Mouse (Mus musculus) lung, embryonic 14.5 days (tissue): ENCODE measurements at regions not wholly inside any gene's neighbourhood (a gene's known extent, or its start where the extent isn't known, plus 50 kb on each side); places are given as distances from the start of the nearest gene placed in this dataset.
"Not testable (repeated sequence)": the region's sequence is repeated elsewhere in the genome, so short reads cannot be mapped to it uniquely, and the experiment has no call there.

ENCODE experiments used
- ATAC-seq: fragments of 200-750 bp; cut with Nextera tagmentation; 2 replicates; pipeline ENCODE4 v1.8.0; 2017; ENCODE audit warnings: mild to moderate bottlenecking, moderate TSS enrichment, moderate library complexity; ENCODE audit not compliant: insufficient read depth
- DNase-seq: peaks from one replicate; pipeline ENCODE4 v3.0.0-alpha.2; 2015
- H3K27ac ChIP-seq: fragments of 300-500 bp; sonication (generic); 2 replicates; pipeline ENCODE4 v1.5.1; 2014; ENCODE audit warnings: low read depth, mild to moderate bottlenecking, moderate library complexity
- H3K27me3 ChIP-seq: fragments of 300-500 bp; sonication (generic); 2 replicates; pipeline ENCODE4 v1.6.1; 2014; ENCODE audit warnings: low read length, control low read depth; ENCODE audit not compliant: insufficient read depth
- H3K36me3 ChIP-seq: fragments of 300-500 bp; sonication (generic); 2 replicates; pipeline ENCODE4 v1.6.1; 2014; ENCODE audit warnings: control low read depth; ENCODE audit not compliant: insufficient read depth
- H3K4me1 ChIP-seq: fragments of 300-500 bp; sonication (generic); 2 replicates; pipeline ENCODE4 v1.6.1; 2014; ENCODE audit warnings: antibody characterized with exemption, control low read depth; ENCODE audit not compliant: insufficient read depth
- H3K4me2 ChIP-seq: fragments of 300-500 bp; sonication (generic); 2 replicates; pipeline ENCODE4 v1.6.1; 2014; ENCODE audit warnings: mild to moderate bottlenecking
- H3K4me3 ChIP-seq: fragments of 300-500 bp; sonication (generic); 2 replicates; pipeline ENCODE4 v1.5.1; 2014; ENCODE audit warnings: low read depth, low read length
- H3K9ac ChIP-seq: fragments of 300-500 bp; sonication (generic); 2 replicates; pipeline ENCODE4 v1.6.1; 2014
- H3K9me3 ChIP-seq: fragments of 300-500 bp; sonication (generic); 2 replicates; pipeline ENCODE4 v1.6.1; 2016; ENCODE audit warnings: low read depth, low read length, control low read depth
- CTCF ChIP-seq: IDR thresholded peaks from 2 replicates; pipeline ENCODE4 v1.5.1; 2016; ENCODE audit warnings: antibody characterized with exemption, low read depth
- WGBS: fragments of 180-500 bp; shearing (Covaris S2); extraction: QIAGEN DNeasy Blood & Tissue Kit; methylation state at CpG from one replicate; pipeline ENCODE4 v1.1.7; 2014; 5-methylcytosine and 5-hydroxymethylcytosine counted together

DNA sequence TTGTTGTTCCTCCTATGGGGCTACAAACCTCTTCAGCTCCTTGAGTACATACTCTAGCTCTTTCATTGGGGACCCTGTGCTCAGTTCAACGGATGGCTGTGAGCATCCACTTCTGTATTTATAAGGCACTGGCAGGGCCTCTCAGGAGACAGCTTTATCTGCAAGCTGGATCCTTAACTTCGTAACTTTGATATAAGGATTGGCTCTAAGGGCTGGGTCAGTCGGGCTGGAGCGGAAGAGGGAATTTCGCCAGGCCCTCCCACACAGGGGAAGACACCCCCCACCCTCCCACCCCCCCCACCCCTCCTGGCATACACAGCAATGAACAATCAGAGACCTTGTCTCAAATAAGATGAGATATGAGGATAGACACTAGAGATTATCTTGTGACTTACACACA, 304.3 kb upstream of the Chordc1 start:
- no peaks in the 10 kb centered on the region for H3K36me3 ChIP-seq
- 71% methylated on average over 5 of the region's 5 CpGs for WGBS
- H3K4me1 ChIP-seq = no peaks in the 10 kb centered on the region
- no peak overlapping the region for H3K27ac ChIP-seq
- peak; percentile 28 for DNase-seq
- H3K4me2 ChIP-seq = no peak overlapping the region
- H3K27me3 ChIP-seq = no peaks in the 10 kb centered on the region
- no peaks in the 10 kb centered on the region for H3K9me3 ChIP-seq
- no peak overlapping the region for H3K9ac ChIP-seq
- H3K4me3 ChIP-seq = no peak overlapping the region
- ATAC-seq = no peak
- TF ChIP-seq CTCF = no peak

- Histone ChIP-seq H3K27me3 (no peaks in the 10 kb centered on the region), H3K27ac (no peak overlapping the region), H3K4me3 (no peak overlapping the region), H3K4me2 (no peak overlapping the region), H3K36me3 (no peaks in the 10 kb centered on the region), H3K9me3 (no peaks in the 10 kb centered on the region), H3K4me1 (no peaks in the 10 kb centered on the region), H3K9ac (no peak overlapping the region)
- WGBS = 36% methylated on average over 2 of the region's 2 CpGs
- DNase-seq (peak; percentile 0), ATAC-seq (no peak)
- TF ChIP-seq CTCF = no peak; the same call in 1 of the 2 replicates
These were observed 289.4 kb upstream of the Chordc1 start for GRCm38 (mm10) chr9:18002557-18002956.

GRCm38 (mm10) chr9:18041346-18041745, 250.6 kb upstream of the Chordc1 start:
- H3K4me3 ChIP-seq = no peak overlapping the region
- DNase-seq (no peak), ATAC-seq (no peak)
- no peaks in the 10 kb centered on the region for H3K9me3 ChIP-seq
- no peak for TF ChIP-seq CTCF
- no peaks in the 10 kb centered on the region for H3K27me3 ChIP-seq
- 56% methylated on average over 2 of the region's 2 CpGs for WGBS
- no peaks in the 10 kb centered on the region for H3K4me1 ChIP-seq
- no peak overlapping the region for H3K9ac ChIP-seq
- H3K4me2 ChIP-seq = no peak overlapping the region
- no peak overlapping the region for H3K27ac ChIP-seq
- H3K36me3 ChIP-seq = no peaks in the 10 kb centered on the region

DNA sequence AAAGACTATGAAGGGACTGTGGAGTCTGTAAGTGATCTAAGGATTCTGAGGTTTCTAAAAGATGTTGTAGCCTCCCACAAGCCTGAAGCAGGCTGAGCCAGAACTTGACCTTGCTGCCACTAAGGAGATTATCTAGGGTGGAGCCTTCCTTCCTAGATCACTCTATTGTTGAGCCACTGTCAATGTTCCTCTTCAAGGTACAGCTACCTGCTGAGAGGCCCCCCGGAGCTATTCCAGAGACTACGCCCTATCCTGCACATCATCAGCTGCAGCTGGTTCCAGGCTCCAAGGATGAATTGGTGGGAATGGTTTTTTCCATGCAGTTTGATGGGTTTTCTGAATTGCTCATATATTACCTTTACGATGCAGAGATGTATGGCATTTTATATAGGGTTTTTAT, 249.3 kb upstream of the Chordc1 start:
- not testable (repeated sequence) for H3K27me3 ChIP-seq, H3K4me1 ChIP-seq, H3K9me3 ChIP-seq, DNase-seq, H3K4me3 ChIP-seq, H3K36me3 ChIP-seq, H3K9ac ChIP-seq, ATAC-seq, H3K4me2 ChIP-seq, H3K27ac ChIP-seq
- 80% methylated on average over 3 of the region's 3 CpGs for WGBS

DNA sequence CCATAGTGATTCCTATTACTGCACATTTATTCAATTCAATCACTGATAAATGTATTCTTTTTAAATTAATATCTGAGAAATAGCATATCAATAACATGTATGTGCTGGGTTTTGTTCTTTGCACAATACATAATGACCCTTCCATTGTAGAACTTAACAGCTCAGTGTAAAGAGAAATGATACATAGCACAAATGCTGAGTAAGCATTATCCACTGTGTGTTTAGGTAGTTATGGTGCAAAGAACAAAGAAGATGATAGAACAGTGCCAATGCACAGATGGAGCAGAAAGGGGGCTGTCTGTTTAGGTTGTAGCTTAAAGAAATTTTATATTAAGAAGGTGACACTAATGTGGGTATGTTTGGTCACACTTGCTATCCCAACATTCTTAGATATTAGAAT, 215.0 kb upstream of the Chordc1 start:
- no peaks in the 10 kb centered on the region for H3K36me3 ChIP-seq
- H3K4me3 ChIP-seq = no peak overlapping the region
- TF ChIP-seq CTCF = no peak
- H3K4me2 ChIP-seq = no peak overlapping the region
- DNase-seq (no peak), ATAC-seq (no peak)
- no peaks in the 10 kb centered on the region for H3K27me3 ChIP-seq
- H3K9ac ChIP-seq = no peak overlapping the region
- H3K9me3 ChIP-seq = no peaks in the 10 kb centered on the region
- no peaks in the 10 kb centered on the region for H3K4me1 ChIP-seq
- no peak overlapping the region for H3K27ac ChIP-seq

GRCm38 (mm10) chr9:18078446-18078845, 213.5 kb upstream of the Chordc1 start:
- H3K27me3 ChIP-seq, ATAC-seq, DNase-seq, H3K9me3 ChIP-seq, H3K36me3 ChIP-seq, H3K4me1 ChIP-seq, H3K4me3 ChIP-seq, H3K9ac ChIP-seq, H3K4me2 ChIP-seq, H3K27ac ChIP-seq: not testable (repeated sequence)
- 79% methylated on average over 5 of the region's 5 CpGs for WGBS

GRCm38 (mm10) chr9:18079120-18079519, 212.8 kb upstream of the Chordc1 start:
- not testable (repeated sequence) for ATAC-seq, H3K27me3 ChIP-seq, H3K36me3 ChIP-seq, DNase-seq, H3K27ac ChIP-seq, H3K9ac ChIP-seq, H3K4me3 ChIP-seq, H3K9me3 ChIP-seq, H3K4me2 ChIP-seq, H3K4me1 ChIP-seq
- 82% methylated on average over 1 of the region's 1 CpGs for WGBS
